Mouse (Mus musculus): ENCODE data around the gene Klhdc4. TPM values are rescaled to one million over a fixed set of nuclear protein-coding genes. Genes with fewer than 3 reads are reported as not detected.

The Klhdc4 gene
- polyA plus RNA-seq, 1 experiment from 2014 or later: 52.8 TPM

DNA sequence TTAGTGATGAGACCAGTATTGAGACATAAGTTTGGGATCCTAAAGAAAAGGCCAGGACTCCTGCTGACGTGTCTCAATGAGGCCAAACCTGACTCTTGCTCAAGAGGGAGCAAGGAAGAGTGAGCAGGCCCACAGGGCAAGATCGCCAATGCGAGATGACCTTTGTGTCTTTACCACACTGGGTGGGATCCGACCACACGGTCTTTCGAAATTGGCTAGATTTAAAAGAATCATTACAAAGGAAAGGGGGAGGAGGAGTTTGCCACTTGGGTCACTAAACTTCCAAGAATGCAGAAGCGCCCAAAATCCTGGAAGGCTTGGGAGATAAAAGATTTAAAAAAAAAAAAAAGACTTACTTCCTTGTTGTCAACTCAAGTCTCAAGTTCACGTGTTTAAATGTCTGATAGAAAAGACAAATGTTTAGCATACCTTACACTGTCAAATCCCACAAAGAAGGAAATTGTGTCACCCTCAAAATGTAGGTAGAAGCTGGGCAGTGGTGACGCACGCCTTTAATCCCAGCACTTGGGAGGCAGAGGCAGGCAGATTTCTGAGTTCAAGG lies 18.0 kb upstream of the Klhdc4 start:
- Histone ChIP-seq H3K27ac (replicated peaks; ENCODE audit: low read depth, low read length) (no peak overlapping the region), H3K4me1 (ENCODE audit: control insufficient read depth, insufficient read depth, low read length) (no peaks in the 10 kb centered on the region), H3K36me3 (ENCODE audit: control insufficient read depth, insufficient read depth, low read length) (no peaks in the 10 kb centered on the region), H3K9me3 (ENCODE audit: control insufficient read depth, low read length) (no peaks in the 10 kb centered on the region), H3K4me2 (ENCODE audit: low read depth, severe bottlenecking) (no peak overlapping the region), H3K9ac (ENCODE audit: low read length) (no peak overlapping the region), H3K27me3 (ENCODE audit: control insufficient read depth, insufficient read depth, low read length) (no peaks in the 10 kb centered on the region), H3K4me3 (ENCODE audit: low read depth, low read length) (no peak overlapping the region)
- 81% methylated on average over 10 of the region's 10 CpGs for WGBS
- no peak for DNase-seq (ENCODE audit: low spot score)
- ATAC-seq (ENCODE audit: insufficient number of reproducible peaks, low FRiP score, low TSS enrichment, low read depth): no peak

DNA sequence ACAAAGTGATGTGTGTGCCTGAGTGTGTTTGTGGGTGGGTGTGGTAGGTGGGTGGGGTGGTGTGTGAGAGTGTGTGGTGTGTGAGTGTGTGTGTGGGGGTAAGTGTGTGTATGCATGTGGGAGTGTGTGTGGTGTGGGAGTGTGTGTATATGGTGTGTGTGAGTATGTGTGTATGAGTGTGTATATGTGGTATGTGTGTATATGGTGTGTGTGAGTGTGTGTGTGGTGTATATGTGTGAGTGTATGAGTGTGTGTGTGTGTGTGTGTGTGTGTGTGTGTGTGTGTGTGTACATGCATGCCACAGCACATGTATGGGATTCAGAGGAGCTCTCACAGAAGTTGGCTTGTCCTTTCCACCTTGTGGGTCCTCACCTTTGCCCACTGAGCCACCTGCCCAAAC lies 17.4 kb upstream of the Klhdc4 start:
- DNase-seq (ENCODE audit: low spot score) (no peak), ATAC-seq (ENCODE audit: insufficient number of reproducible peaks, low FRiP score, low TSS enrichment, low read depth) (no peak)
- Histone ChIP-seq H3K4me3 (ENCODE audit: low read depth, low read length) (no peak overlapping the region), H3K9ac (ENCODE audit: low read length) (no peak overlapping the region), H3K27ac (replicated peaks; ENCODE audit: low read depth, low read length) (no peak overlapping the region), H3K27me3 (ENCODE audit: control insufficient read depth, insufficient read depth, low read length) (no peaks in the 10 kb centered on the region), H3K4me2 (ENCODE audit: low read depth, severe bottlenecking) (no peak overlapping the region), H3K9me3 (ENCODE audit: control insufficient read depth, low read length) (no peaks in the 10 kb centered on the region), H3K4me1 (ENCODE audit: control insufficient read depth, insufficient read depth, low read length) (no peaks in the 10 kb centered on the region), H3K36me3 (ENCODE audit: control insufficient read depth, insufficient read depth, low read length) (no peaks in the 10 kb centered on the region)

DNA sequence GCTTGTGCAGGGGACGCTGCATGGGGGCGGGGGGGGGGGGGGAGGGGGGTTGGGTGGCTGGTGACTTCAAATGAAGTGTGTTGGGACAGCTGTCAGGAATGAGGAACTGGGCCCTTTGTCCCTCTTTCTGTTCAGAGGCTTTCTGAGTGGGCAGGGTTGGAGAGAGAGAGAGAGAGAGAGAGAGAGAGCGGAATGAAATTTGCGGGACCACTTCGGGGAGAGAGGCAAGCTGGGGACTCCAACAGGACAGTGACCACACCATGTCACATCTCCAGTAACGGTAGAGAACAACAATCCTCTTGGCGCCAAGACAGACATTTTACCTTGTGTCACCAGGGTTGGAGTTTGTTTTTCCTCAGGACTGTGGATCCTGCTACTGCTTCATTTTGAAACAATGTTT lies 15.4 kb upstream of the Klhdc4 start:
- no peaks in the 10 kb centered on the region for H3K9me3 ChIP-seq (ENCODE audit: control insufficient read depth, low read length)
- ATAC-seq (ENCODE audit: insufficient number of reproducible peaks, low FRiP score, low TSS enrichment, low read depth): no peak

DNA sequence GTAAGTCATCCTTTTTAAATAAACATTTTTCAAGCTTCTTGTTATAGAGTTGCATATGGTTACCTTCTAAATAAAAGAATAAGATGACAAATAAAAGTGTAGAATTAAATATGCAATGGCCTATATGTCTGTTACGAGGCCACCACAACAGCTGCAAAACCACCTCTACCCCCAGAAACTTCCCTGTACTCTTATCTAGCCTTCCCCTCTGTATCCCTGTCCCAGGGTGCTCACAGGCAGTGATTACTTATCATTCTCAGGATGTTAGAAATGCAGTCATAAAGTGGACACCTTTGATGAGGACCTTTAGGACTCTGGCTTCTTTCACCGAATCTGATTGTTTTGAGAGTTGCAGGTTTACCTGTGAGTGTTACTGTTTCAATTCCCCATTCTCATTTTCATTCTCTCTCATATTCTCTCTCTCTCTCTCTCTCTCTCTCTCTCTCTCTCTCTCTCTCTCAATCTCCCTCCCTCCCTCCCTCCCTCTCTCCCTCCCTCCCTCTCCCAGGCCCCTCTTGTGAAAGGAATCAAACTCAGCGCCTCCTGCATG lies 13.9 kb upstream of the Klhdc4 start:
- ATAC-seq (ENCODE audit: insufficient number of reproducible peaks, low FRiP score, low TSS enrichment, low read depth) (no peak), DNase-seq (ENCODE audit: low spot score) (no peak)
- Histone ChIP-seq H3K4me2 (ENCODE audit: low read depth, severe bottlenecking) (no peak overlapping the region), H3K9ac (ENCODE audit: low read length) (no peak overlapping the region), H3K27ac (replicated peaks; ENCODE audit: low read depth, low read length) (no peak overlapping the region), H3K4me1 (ENCODE audit: control insufficient read depth, insufficient read depth, low read length) (no peaks in the 10 kb centered on the region), H3K4me3 (ENCODE audit: low read depth, low read length) (no peak overlapping the region), H3K9me3 (ENCODE audit: control insufficient read depth, low read length) (no peaks in the 10 kb centered on the region), H3K36me3 (ENCODE audit: control insufficient read depth, insufficient read depth, low read length) (no peaks in the 10 kb centered on the region), H3K27me3 (ENCODE audit: control insufficient read depth, insufficient read depth, low read length) (no peaks in the 10 kb centered on the region)
- 73% methylated on average over 3 of the region's 3 CpGs for WGBS

More for the DNA sequence above, 15.4 kb upstream of the Klhdc4 start:
- H3K9ac ChIP-seq (ENCODE audit: low read length): no peak overlapping the region
- H3K4me3 ChIP-seq (ENCODE audit: low read depth, low read length): no peak overlapping the region
- H3K36me3 ChIP-seq (ENCODE audit: control insufficient read depth, insufficient read depth, low read length): no peaks in the 10 kb centered on the region
- WGBS: 70% methylated on average over 6 of the region's 7 CpGs
- no peak overlapping the region for H3K27ac ChIP-seq (replicated peaks; ENCODE audit: low read depth, low read length)
- no peak for DNase-seq (ENCODE audit: low spot score)
- H3K4me2 ChIP-seq (ENCODE audit: low read depth, severe bottlenecking): no peak overlapping the region
- no peaks in the 10 kb centered on the region for H3K27me3 ChIP-seq (ENCODE audit: control insufficient read depth, insufficient read depth, low read length)
- H3K4me1 ChIP-seq (ENCODE audit: control insufficient read depth, insufficient read depth, low read length): no peaks in the 10 kb centered on the region

DNA sequence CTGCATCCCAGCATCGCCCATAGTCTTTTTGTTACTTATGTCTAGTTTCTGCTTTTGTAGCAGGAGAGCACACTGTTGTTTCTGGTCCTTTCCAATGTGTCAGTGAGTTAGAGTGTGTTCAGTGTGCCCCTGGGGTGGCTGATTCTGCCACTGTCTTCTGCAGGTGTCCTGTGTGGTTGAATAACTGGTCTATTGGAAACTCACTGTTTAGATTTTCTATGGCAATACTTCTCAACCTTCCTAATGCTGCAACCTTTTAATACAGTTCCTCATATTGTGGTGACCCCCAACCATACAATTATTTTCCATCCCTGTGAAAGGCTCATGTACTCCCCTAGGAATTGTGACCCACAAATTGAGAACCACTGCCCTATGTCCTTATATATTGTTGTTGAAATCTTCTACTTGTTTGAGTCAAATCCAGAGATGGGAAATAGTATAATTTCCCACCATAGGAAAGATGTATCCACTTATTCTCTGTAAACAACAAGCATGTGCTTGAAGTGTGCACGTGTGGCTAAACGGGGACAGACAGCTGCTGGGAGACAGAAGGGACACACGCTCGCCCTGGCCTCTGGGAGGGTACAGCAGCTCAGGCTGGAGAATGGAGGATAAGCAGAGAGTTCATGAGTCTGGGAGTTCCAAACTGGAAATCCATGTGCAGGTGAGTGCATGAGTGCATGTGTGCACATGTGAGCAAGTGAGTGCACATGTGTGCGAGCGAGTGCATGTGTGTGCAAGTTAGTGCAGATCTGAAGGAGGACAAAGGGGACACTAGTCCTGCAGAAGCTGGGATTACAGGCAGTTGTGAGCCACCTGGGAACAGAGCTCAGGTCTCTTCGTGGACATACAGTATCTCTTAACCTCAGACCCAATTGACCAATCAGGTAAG lies 12.9 kb upstream of the Klhdc4 start:
- WGBS: 91% methylated on average over 8 of the region's 8 CpGs

DNA sequence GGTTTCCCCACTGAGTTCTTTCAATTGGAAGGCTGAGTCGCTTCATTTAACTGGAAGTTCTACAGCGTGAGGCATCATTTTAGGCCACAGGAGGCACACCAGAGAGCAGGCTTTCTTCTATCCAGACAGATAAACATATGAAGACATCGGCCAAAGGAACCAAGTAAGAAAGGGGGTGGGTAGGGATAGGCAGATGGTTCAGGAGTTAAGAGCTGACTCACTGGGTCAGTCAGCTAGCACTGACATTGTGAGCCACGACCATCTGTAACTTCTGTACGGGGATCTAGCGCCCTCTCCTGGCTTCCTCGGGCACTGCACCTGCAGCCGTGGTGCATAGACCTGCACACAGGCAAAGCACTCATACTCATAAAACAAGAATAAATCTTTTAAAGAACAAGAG lies 11.9 kb upstream of the Klhdc4 start:
- H3K36me3 ChIP-seq (ENCODE audit: control insufficient read depth, insufficient read depth, low read length): no peaks in the 10 kb centered on the region
- DNase-seq (ENCODE audit: low spot score): peak; percentile 50
- WGBS: 54% methylated on average over 8 of the region's 8 CpGs

More for the DNA sequence above, 12.9 kb upstream of the Klhdc4 start:
- no peaks in the 10 kb centered on the region for H3K36me3 ChIP-seq (ENCODE audit: control insufficient read depth, insufficient read depth, low read length)
- no peak overlapping the region for H3K9ac ChIP-seq (ENCODE audit: low read length)
- H3K4me3 ChIP-seq (ENCODE audit: low read depth, low read length): no peak overlapping the region
- no peaks in the 10 kb centered on the region for H3K4me1 ChIP-seq (ENCODE audit: control insufficient read depth, insufficient read depth, low read length)
- H3K27ac ChIP-seq (replicated peaks; ENCODE audit: low read depth, low read length): no peak overlapping the region
- ATAC-seq (ENCODE audit: insufficient number of reproducible peaks, low FRiP score, low TSS enrichment, low read depth) (no peak), DNase-seq (ENCODE audit: low spot score) (no peak)
- H3K4me2 ChIP-seq (ENCODE audit: low read depth, severe bottlenecking): no peak overlapping the region
- no peaks in the 10 kb centered on the region for H3K9me3 ChIP-seq (ENCODE audit: control insufficient read depth, low read length)
- no peaks in the 10 kb centered on the region for H3K27me3 ChIP-seq (ENCODE audit: control insufficient read depth, insufficient read depth, low read length)

DNA sequence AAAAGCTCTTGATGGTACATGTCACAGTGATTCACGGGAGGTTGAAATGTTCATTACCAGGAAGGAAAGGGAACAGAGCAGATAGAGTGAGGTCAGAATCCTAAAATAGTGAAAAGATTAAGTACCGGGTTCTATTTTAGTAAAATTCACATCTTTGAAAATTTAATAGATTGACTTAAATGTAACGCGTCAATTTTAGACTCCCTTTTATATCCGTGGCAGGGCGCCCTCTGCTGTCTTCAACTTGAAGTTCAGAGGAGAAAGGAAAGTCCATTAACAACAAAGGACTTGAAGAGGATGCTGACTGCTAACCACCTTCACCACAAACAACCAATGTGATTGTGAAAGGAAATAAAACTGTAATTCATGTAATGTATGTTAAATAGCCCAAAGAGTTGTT lies 3.1 kb upstream of the Klhdc4 start:
- Histone ChIP-seq H3K9ac (ENCODE audit: low read length) (no peak overlapping the region), H3K9me3 (ENCODE audit: control insufficient read depth, low read length) (no peaks in the 10 kb centered on the region), H3K36me3 (ENCODE audit: control insufficient read depth, insufficient read depth, low read length) (no peaks in the 10 kb centered on the region), H3K27ac (replicated peaks; ENCODE audit: low read depth, low read length) (no peak overlapping the region), H3K4me1 (ENCODE audit: control insufficient read depth, insufficient read depth, low read length) (peaks cover 8% of the 10 kb centered on the region), H3K27me3 (ENCODE audit: control insufficient read depth, insufficient read depth, low read length) (no peaks in the 10 kb centered on the region), H3K4me2 (ENCODE audit: low read depth, severe bottlenecking) (no peak overlapping the region), H3K4me3 (ENCODE audit: low read depth, low read length) (no peak overlapping the region)
- no peak for ATAC-seq (ENCODE audit: insufficient number of reproducible peaks, low FRiP score, low TSS enrichment, low read depth)
- 20% methylated on average over 6 of the region's 6 CpGs for WGBS
- peak; percentile 79 for DNase-seq (ENCODE audit: low spot score)

More for the DNA sequence above, 11.9 kb upstream of the Klhdc4 start:
- Histone ChIP-seq H3K27me3 (ENCODE audit: control insufficient read depth, insufficient read depth, low read length) (no peaks in the 10 kb centered on the region), H3K9ac (ENCODE audit: low read length) (no peak overlapping the region), H3K4me1 (ENCODE audit: control insufficient read depth, insufficient read depth, low read length) (no peaks in the 10 kb centered on the region), H3K4me2 (ENCODE audit: low read depth, severe bottlenecking) (no peak overlapping the region), H3K27ac (replicated peaks; ENCODE audit: low read depth, low read length) (no peak overlapping the region), H3K9me3 (ENCODE audit: control insufficient read depth, low read length) (no peaks in the 10 kb centered on the region), H3K4me3 (ENCODE audit: low read depth, low read length) (no peak overlapping the region)
- no peak for ATAC-seq (ENCODE audit: insufficient number of reproducible peaks, low FRiP score, low TSS enrichment, low read depth)

DNA sequence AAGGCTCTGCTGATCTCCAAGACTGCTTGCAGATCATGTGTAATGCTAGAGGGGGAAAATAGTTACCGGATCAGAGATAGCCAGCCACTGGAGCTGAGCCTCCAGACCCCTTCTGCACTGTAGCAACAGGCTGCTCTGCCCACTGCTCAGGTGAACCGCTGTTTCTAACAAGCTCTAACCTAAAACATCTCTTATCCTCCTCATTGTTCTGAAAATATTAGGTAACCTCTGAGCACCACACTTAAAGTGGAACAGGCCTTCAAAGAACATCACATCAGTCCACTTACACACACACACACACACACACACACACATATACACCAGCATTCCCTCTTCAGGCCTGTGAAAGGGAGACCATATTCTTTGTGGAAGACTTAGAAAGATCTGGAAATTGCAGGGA lies 2.7 kb upstream of the Klhdc4 start:
- Histone ChIP-seq H3K27me3 (ENCODE audit: control insufficient read depth, insufficient read depth, low read length) (no peaks in the 10 kb centered on the region), H3K4me3 (ENCODE audit: low read depth, low read length) (no peak overlapping the region), H3K9ac (ENCODE audit: low read length) (no peak overlapping the region), H3K36me3 (ENCODE audit: control insufficient read depth, insufficient read depth, low read length) (no peaks in the 10 kb centered on the region), H3K4me1 (ENCODE audit: control insufficient read depth, insufficient read depth, low read length) (peaks cover 8% of the 10 kb centered on the region), H3K4me2 (ENCODE audit: low read depth, severe bottlenecking) (no peak overlapping the region), H3K9me3 (ENCODE audit: control insufficient read depth, low read length) (no peaks in the 10 kb centered on the region), H3K27ac (replicated peaks; ENCODE audit: low read depth, low read length) (no peak overlapping the region)
- ATAC-seq (ENCODE audit: insufficient number of reproducible peaks, low FRiP score, low TSS enrichment, low read depth) (no peak), DNase-seq (ENCODE audit: low spot score) (no peak)
- 78% methylated on average over 2 of the region's 2 CpGs for WGBS
